Mouse (Mus musculus) lung, adult 2 months (tissue): Measurements from ENCODE around the gene Kif6. TPM values are rescaled to one million over a fixed set of nuclear protein-coding genes. Genes with fewer than 3 reads are reported as not detected.

Source experiments
- DNase-seq: peaks from one replicate; pipeline ENCODE4 v3.0.0; 2022
- H3K4me1 ChIP-seq: fragments of 200-500 bp; 2 replicates; pipeline ENCODE4 v1.6.1; 2011; ENCODE audit warnings: low read length; ENCODE audit not compliant: control insufficient read depth, insufficient read depth
- H3K4me3 ChIP-seq: fragments of 200-500 bp; replicated peaks from 2 replicates; pipeline ENCODE3; 2011; ENCODE audit warnings: low read depth, mild to moderate bottlenecking, control low read depth, low read length; ENCODE audit errors: extremely low read depth
- CTCF ChIP-seq: fragments of 200-500 bp; IDR thresholded peaks from 2 replicates; pipeline ENCODE4 v1.5.1; 2011; ENCODE audit warnings: mild to moderate bottlenecking, low read length, control low read depth; ENCODE audit not compliant: insufficient read depth
- POLR2A ChIP-seq: fragments of 200-500 bp; IDR thresholded peaks from 2 replicates; pipeline ENCODE4 v1.6.1; 2011; ENCODE audit warnings: low read depth, mild to moderate bottlenecking, control low read depth, low read length, borderline replicate concordance; ENCODE audit errors: extremely low read depth
- WGBS: fragments of 180-500 bp; shearing (Covaris S2); methylation state at CpG from one replicate; pipeline ENCODE4 v1.1.7; 2018; 5-methylcytosine and 5-hydroxymethylcytosine counted together
- polyA plus RNA-seq: library from polyadenylated mRNA; depleted of rRNA; stranded (reverse); fragments of >200 nt; gene quantifications from 2 replicates; pipeline ENCODE4 v1.2.3, GENCODE M21; 2012; rRNA removed

Kif6 gene
- 1.1 and 1.3 TPM in 2 replicates for polyA plus RNA-seq

DNA sequence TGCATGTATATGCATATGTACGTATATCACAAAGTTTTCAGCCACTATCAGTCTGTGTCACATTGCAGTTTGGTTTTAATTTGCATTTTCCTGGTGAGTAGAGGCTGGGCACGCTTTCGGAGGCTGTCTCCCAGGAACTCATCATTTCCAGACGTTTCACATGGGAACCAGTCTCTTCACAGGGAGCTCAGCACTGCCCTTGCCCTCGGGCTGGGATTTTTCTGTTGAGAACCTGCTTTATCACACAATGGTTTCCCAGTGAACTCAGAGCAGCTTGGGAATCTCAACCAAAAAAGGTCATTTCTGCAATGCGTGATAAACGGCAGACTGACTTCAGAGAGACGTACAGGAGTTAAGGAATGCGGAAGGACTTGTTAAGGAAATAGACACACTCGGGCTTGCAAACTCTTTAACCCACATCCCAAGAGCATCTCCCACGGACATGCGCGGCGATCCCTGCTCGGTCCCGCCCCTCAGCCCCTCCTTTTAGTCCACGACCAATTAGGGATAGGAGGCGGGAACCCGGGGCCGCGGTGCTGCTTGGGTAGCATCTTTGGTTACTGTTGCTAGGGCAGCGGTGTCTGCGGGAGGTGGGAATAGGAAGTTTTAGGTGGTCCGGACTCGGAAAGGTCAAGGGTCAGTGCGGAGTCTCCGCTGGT is at the start of gene Kif6:
Gene Kif6, plus strand, starts transcription at position 560 of the 659 bp plus-strand sequence.
- no peak for TF ChIP-seq CTCF
- no peak for TF ChIP-seq POLR2A
- Histone ChIP-seq H3K4me3 (peak within 1 kb of the TSS; percentile 51), H3K4me1 (no peaks in the 10 kb centered on the region; the same call in 1 of the 2 replicates)
- WGBS, result 2% methylated on average over 27 of the region's 27 CpGs
- peak; percentile 57 for DNase-seq

GRCm38 (mm10) chr17:49568717-49569116 is 46.2 kb upstream of the Kif6 start:
- 66% methylated on average over 8 of the region's 8 CpGs for WGBS
- no peak overlapping the region for H3K4me3 ChIP-seq
- DNase-seq, result no peak
- H3K4me1 ChIP-seq, result no peaks in the 10 kb centered on the region
- TF ChIP-seq POLR2A, result no peak
- no peak for TF ChIP-seq CTCF

DNA sequence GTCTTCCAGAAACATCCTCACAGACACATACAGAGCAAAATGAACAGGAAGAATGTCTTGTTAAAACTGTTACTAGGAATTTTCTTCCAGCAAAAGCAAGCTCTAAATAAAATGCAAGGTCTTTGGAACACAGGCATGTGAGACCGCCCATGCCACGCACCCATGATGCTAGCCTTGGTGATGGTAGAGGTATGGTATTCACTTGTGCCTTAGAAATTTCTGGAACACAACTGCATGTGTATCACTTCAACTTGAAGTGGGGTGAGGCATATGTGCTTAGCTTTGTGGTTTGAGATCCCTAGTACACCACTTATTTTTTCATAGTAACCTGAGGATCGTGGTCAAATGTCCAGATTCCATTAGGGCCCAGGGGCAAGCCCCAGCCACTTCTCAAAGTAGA is 37.6 kb upstream of the Kif6 start:
- H3K4me1 ChIP-seq, result no peaks in the 10 kb centered on the region
- DNase-seq, result no peak
- no peak for TF ChIP-seq CTCF
- TF ChIP-seq POLR2A, result no peak
- H3K4me3 ChIP-seq, result no peak overlapping the region
- 83% methylated on average over 3 of the region's 3 CpGs for WGBS

GRCm38 (mm10) chr17:49582471-49582870 is 32.5 kb upstream of the Kif6 start:
- Histone ChIP-seq H3K4me3 (no peak overlapping the region), H3K4me1 (no peaks in the 10 kb centered on the region)
- 58% methylated on average over 11 of the region's 11 CpGs for WGBS
- TF ChIP-seq CTCF (no peak), POLR2A (no peak)
- DNase-seq, result no peak

GRCm38 (mm10) chr17:49590051-49590450 is 24.9 kb upstream of the Kif6 start:
- DNase-seq, result no peak

DNA sequence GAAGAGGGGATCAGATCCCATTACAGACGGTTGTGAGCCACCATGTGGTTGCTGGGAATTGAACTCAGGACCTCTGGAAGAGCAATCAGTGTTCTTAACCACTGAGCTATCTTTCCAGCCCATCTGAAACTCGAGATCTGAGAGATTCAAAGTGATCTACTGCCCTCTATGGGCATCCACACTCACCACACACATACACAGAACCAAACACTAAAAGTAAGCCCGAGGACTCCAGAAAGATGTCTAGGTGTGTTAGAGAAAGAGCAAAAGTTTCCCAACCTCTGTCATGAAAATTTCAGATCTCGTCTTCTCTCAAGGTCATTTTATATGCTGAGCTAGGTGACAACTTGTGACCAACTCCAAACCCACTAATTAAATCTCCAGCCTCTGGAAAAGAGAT is 9.5 kb upstream of the Kif6 start:
- WGBS, result 70% methylated on average over 4 of the region's 4 CpGs
- no peak for TF ChIP-seq POLR2A
- TF ChIP-seq CTCF, result no peak

More at GRCm38 (mm10) chr17:49590051-49590450, 24.9 kb upstream of the Kif6 start:
- WGBS, result 48% methylated on average over 8 of the region's 8 CpGs
- H3K4me1 ChIP-seq, result no peaks in the 10 kb centered on the region
- no peak for TF ChIP-seq POLR2A
- no peak for TF ChIP-seq CTCF
- no peak overlapping the region for H3K4me3 ChIP-seq

DNA sequence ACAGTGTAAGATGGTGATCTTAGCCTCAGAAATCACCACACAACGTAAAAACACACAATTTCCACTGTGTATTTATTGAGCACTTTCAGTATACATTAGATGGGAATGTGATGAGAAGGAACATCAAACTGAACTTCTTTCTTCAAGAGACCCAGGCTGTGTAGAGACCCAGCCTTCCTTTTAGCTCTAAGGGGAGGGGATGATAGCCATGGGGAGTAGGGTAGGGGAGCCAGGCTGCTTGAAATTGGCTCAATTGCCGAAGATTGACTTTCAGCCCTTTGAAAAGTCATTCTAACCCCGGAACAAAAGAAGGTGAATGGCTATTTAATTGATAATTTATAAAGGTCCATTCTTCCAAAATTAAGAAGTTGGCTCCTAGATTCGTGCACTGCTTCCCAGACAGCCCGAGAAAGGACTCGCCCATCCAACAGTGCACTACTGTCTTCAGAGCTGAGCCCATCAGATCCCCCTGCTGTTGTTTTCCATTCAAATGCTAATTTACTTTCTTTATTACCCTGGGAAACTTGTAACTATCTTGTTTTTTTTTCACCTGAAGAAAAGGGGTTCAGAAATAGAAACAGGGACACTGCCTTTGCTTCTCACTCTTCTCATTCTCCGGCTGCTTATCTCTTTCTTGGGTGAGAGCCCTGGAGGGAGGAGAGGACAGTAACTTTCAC is 7.4 kb upstream of the Kif6 start:
- DNase-seq, result no peak
- Histone ChIP-seq H3K4me3 (no peak overlapping the region), H3K4me1 (no peaks in the 10 kb centered on the region)
- TF ChIP-seq POLR2A (no peak), CTCF (no peak)
- WGBS, result 68% methylated on average over 7 of the region's 7 CpGs

More for the DNA sequence above, 9.5 kb upstream of the Kif6 start:
- H3K4me3 ChIP-seq, result no peak overlapping the region
- DNase-seq, result no peak
- no peaks in the 10 kb centered on the region for H3K4me1 ChIP-seq

DNA sequence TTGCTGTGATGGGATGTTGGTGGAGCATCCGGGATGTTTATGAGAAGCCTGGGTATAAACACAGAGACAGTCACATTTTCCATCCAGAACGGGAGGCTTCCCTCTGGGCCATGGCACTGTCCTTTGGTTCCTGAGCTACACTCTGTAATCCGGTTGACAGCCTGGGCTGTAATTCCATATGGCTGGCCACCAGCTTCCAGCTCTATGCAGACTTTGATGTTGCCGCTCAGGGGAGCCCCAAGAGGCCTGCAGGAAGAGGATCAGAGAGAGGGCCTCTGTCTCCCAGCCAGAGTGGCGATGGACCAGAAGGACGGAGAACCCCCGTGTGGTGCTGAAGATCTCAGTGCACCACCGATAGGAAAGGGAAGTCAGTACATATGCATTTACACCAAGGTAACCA is 4.6 kb upstream of the Kif6 start:
- no peaks in the 10 kb centered on the region; the same call in 1 of the 2 replicates for H3K4me1 ChIP-seq
- TF ChIP-seq POLR2A, result no peak
- no peak for TF ChIP-seq CTCF
- no peak overlapping the region for H3K4me3 ChIP-seq
- DNase-seq, result no peak
- WGBS, result 46% methylated on average over 8 of the region's 8 CpGs

GRCm38 (mm10) chr17:49615241-49615651 is 310 bp downstream of the Kif6 start:
- TF ChIP-seq CTCF (no peak), POLR2A (no peak)
- WGBS, result 1% methylated on average over 26 of the region's 26 CpGs
- Histone ChIP-seq H3K4me3 (peak overlapping the region; percentile 51), H3K4me1 (no peaks in the 10 kb centered on the region; the same call in 1 of the 2 replicates)
- peak; percentile 26 for DNase-seq

- Histone ChIP-seq H3K4me1 (no peaks in the 10 kb centered on the region), H3K4me3 (no peak overlapping the region)
- 72% methylated on average over 9 of the region's 9 CpGs for WGBS
- no peak for DNase-seq
- no peak for TF ChIP-seq CTCF
- TF ChIP-seq POLR2A, result no peak
These were observed 9.6 kb downstream of the Kif6 start for GRCm38 (mm10) chr17:49624572-49624971.
